Mouse (Mus musculus) spleen, adult 2 months (tissue): ENCODE measurements around the gene Col6a5. TPM values are rescaled to one million over a fixed set of nuclear protein-coding genes. Genes with fewer than 3 reads are reported as not detected.

Experiments
- DNase-seq, 2 experiments: peaks; one replicate each; pipeline versions ENCODE4 v3.0.0 to v3.0.0-alpha.2; 2012 to 2021; ENCODE audit warnings: low spot score in 2 of 2, low read depth in 1 of 2
- H3K27ac ChIP-seq: fragments of 200-500 bp; 2 replicates; pipeline ENCODE4 v1.5.1; 2012; ENCODE audit warnings: low read length, inconsistent platforms; ENCODE audit not compliant: insufficient read depth
- H3K27me3 ChIP-seq: fragments of 200-500 bp; 2 replicates; pipeline ENCODE4 v1.6.1; 2012; ENCODE audit warnings: mild to moderate bottlenecking, moderate library complexity, low read length, inconsistent platforms; ENCODE audit not compliant: control insufficient read depth, insufficient read depth
- H3K36me3 ChIP-seq: fragments of 200-500 bp; 2 replicates; pipeline ENCODE4 v1.6.1; 2012; ENCODE audit warnings: mild to moderate bottlenecking, low read length, inconsistent platforms; ENCODE audit not compliant: control insufficient read depth, insufficient read depth
- H3K4me1 ChIP-seq: fragments of 200-500 bp; 2 replicates; pipeline ENCODE4 v1.6.1; 2011; ENCODE audit warnings: inconsistent platforms; ENCODE audit not compliant: control insufficient read depth, insufficient read depth, insufficient read length
- H3K4me3 ChIP-seq: fragments of 200-500 bp; 2 replicates; pipeline ENCODE4 v1.5.1; 2011; ENCODE audit warnings: mild to moderate bottlenecking, inconsistent platforms; ENCODE audit not compliant: insufficient read depth, insufficient read length; ENCODE audit errors: extremely low read depth
- CTCF ChIP-seq: fragments of 200-500 bp; IDR thresholded peaks from 2 replicates; pipeline ENCODE4 v1.5.1; 2011; ENCODE audit warnings: mild to moderate bottlenecking, inconsistent platforms; ENCODE audit not compliant: insufficient read depth, insufficient read length, insufficient replicate concordance; ENCODE audit errors: extremely low read depth
- POLR2A ChIP-seq: fragments of 200-500 bp; IDR thresholded peaks from 2 replicates; pipeline ENCODE4 v1.6.1; 2011; ENCODE audit warnings: low read depth, low read length, inconsistent platforms
- WGBS: fragments of 180-500 bp; shearing (Covaris S2); methylation state at CpG from one replicate; pipeline ENCODE4 v1.1.7; 2018; 5-methylcytosine and 5-hydroxymethylcytosine counted together
- polyA plus RNA-seq: library from polyadenylated mRNA; depleted of rRNA; stranded (reverse); fragments of >200 nt; gene quantifications from 2 replicates; pipeline ENCODE4 v1.2.3, GENCODE M21; 2012

Gene Col6a5
- polyA plus RNA-seq, 1 experiment, result 0.56 TPM

DNA sequence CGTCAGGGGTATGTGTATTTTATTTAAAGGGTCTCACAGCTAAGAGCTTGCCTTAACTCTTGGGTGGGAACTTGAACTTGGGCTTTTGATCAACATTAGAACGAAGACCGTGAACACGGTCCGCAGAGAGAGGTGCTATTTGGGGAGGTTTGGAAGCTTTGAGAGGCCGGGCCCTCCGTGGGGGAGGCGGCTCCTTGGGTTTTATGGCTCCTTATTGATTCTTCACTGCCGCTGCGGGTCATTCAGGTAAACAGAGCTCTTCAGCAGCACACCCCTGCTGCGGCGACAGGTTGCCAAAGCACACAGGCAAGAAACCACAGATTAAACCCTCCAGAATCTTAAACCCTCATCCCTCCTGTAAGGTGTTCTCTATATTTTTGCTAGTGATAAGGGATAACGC is 16.4 kb upstream of the Col6a5 start:
- Histone ChIP-seq H3K4me3 (no peak overlapping the region), H3K36me3 (no peaks in the 10 kb centered on the region), H3K4me1 (no peaks in the 10 kb centered on the region), H3K27me3 (no peaks in the 10 kb centered on the region), H3K27ac (no peak overlapping the region)
- 33% methylated on average over 13 of the region's 13 CpGs for WGBS
- no peak for TF ChIP-seq CTCF
- TF ChIP-seq POLR2A, result no peak
- DNase-seq, result no peak

DNA sequence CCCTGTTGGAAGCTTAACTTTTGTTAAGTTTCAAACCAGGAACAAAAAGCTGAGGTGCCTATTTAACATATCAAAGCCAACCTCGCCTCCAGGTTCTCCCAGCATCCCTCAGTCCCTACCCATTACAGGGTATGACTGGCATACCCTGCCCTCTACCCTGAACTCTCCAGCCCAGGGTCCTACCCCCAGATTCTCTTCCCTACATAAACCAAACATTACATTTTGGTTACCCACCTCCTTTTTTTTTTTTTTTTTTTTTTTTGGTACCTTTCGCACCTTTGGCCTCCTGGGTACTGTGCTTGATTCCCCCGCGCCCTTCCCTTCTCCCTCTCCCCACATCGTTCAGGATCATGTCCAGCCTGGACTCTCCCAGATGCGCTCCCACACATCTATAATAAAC is 15.9 kb upstream of the Col6a5 start:
- Histone ChIP-seq H3K36me3 (no peaks in the 10 kb centered on the region), H3K4me3 (no peak overlapping the region), H3K27ac (no peak overlapping the region), H3K4me1 (no peaks in the 10 kb centered on the region), H3K27me3 (no peaks in the 10 kb centered on the region)
- WGBS, result 77% methylated on average over 6 of the region's 6 CpGs
- DNase-seq, result no peak
- no peak for TF ChIP-seq CTCF
- TF ChIP-seq POLR2A, result no peak

DNA sequence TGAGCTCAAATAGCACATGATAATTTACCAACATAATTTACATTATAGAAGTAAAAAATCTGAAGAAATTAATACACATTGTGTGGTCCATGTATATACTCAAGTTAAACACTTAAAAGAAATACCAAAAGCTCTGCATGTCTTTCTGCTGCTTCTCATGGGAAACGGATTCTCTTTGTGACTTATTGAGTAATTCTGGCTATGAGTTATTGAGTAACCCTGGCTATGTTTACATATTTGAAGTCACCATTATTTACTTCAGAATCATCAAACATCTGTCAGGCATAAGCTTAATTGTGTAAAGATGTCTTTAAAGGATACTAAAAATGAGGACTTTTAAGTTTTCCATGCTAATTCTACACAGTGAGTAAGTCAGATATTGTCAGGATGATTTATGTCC is 13.3 kb upstream of the Col6a5 start:
- Histone ChIP-seq H3K4me3 (no peak overlapping the region), H3K27me3 (no peaks in the 10 kb centered on the region), H3K36me3 (no peaks in the 10 kb centered on the region), H3K4me1 (no peaks in the 10 kb centered on the region), H3K27ac (no peak overlapping the region)
- 81% methylated on average over 1 of the region's 1 CpGs for WGBS
- TF ChIP-seq POLR2A (no peak), CTCF (no peak)
- no peak for DNase-seq

DNA sequence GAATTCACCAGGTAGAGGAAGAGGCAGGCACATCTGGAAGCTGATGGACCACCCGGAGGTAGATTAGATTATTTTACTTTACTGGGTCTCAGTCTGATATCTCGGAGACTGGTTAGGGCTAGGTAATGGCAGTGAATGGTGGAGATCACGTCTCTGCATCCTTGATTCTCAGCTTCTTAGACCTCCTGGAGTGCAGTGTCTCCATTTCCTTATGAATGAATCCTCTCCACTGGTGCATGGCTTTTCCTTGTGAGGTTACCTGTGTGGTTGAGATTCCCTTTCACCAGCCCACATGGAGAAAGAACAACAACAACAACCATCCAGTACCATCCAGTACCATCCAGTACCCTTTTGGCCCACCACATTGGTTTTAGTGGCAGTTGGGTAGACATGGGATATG is 11.6 kb upstream of the Col6a5 start:
- 91% methylated on average over 3 of the region's 3 CpGs for WGBS
- DNase-seq, result no peak
- H3K4me1 ChIP-seq, result no peaks in the 10 kb centered on the region

DNA sequence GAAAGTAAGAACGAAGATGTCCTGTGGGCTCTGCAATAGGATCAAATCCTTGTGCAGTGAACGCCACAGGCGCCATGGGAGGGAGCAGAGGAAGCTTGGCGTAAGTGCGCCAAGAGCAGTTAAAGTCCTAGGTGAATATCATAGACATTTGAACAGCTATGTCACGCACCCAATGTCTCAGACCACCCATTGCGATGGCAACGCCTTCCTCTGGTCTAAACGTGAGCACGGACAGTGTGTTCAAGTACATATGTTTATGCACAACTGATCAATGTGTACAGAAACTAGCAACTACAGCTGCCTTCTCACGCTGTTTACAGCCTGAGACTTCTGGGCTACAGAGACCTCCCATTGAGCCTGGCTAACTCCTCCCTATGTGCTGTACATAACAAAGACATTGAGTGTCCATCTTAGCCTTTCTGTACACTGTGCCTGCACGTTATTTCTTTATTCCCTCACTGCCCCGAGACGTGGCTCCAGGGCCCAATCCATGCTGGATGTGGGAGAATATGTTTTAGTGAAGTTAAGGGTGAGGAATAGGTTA is 11.0 kb upstream of the Col6a5 start:
- no peak overlapping the region for H3K4me3 ChIP-seq
- TF ChIP-seq CTCF, result no peak
- no peak for TF ChIP-seq POLR2A
- WGBS, result 93% methylated on average over 14 of the region's 14 CpGs
- DNase-seq, result no peak
- no peaks in the 10 kb centered on the region for H3K27me3 ChIP-seq
- no peaks in the 10 kb centered on the region for H3K36me3 ChIP-seq
- no peaks in the 10 kb centered on the region for H3K4me1 ChIP-seq
- H3K27ac ChIP-seq, result no peak overlapping the region

More for the DNA sequence above, 11.6 kb upstream of the Col6a5 start:
- H3K36me3 ChIP-seq, result no peaks in the 10 kb centered on the region
- no peaks in the 10 kb centered on the region for H3K27me3 ChIP-seq
- TF ChIP-seq CTCF (no peak), POLR2A (no peak)
- no peak overlapping the region for H3K4me3 ChIP-seq
- H3K27ac ChIP-seq, result no peak overlapping the region

DNA sequence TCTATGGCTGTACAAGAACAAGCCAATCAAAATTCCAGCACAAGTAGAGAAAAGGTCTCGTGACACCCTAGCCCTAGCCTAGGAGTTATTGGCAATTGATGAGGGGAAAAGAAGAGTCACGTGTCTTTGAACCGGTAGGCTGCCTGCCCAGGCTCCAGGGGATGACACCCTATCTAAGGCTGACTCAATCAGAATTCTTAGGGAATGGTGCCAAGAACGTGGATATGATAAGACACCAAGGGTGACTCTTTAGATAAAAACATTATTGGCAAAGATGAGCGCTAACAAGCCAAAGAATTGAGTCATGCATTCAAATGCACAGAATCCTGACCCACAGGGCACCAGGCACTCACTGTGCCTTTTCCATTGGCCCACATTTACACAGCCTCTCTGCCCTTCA is 10.5 kb upstream of the Col6a5 start:
- no peaks in the 10 kb centered on the region for H3K27me3 ChIP-seq
- WGBS, result 81% methylated on average over 5 of the region's 5 CpGs
- no peaks in the 10 kb centered on the region for H3K4me1 ChIP-seq
- no peak for DNase-seq
- TF ChIP-seq CTCF (no peak), POLR2A (no peak)
- H3K36me3 ChIP-seq, result no peaks in the 10 kb centered on the region
- H3K27ac ChIP-seq, result no peak overlapping the region
- H3K4me3 ChIP-seq, result no peak overlapping the region

DNA sequence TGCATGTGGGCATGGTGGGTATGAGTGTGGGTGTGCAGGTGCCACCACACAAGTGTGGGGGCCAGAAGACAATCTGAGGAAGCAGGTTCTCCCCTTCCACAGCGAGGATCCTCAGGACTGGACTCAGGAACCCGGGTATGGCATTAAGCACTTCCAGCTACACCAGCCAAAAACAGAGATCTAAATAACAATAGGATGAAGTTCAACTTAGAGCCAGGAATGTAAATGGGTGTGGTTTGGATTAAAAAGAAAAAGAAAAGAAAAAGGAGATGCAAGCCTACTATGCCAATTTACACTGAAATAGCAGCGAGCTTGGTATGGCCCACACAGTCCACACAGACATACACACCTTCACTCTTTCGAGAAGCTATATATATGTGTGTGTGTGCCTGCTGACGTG is 7.5 kb upstream of the Col6a5 start:
- TF ChIP-seq POLR2A, result no peak
- no peak for TF ChIP-seq CTCF
- H3K27me3 ChIP-seq, result no peaks in the 10 kb centered on the region
- no peaks in the 10 kb centered on the region for H3K36me3 ChIP-seq
- no peaks in the 10 kb centered on the region for H3K4me1 ChIP-seq
- DNase-seq, result no peak
- no peak overlapping the region for H3K27ac ChIP-seq
- no peak overlapping the region for H3K4me3 ChIP-seq
- WGBS, result 77% methylated on average over 5 of the region's 5 CpGs
